Mouse (Mus musculus): ENCODE measurements around the gene Arl11.

The Arl11 gene

GRCm38 (mm10) chr14:61327618-61328450 lies 18.3 kb downstream of the Arl11 start:
- DNase-seq (ENCODE audit: low read depth) = no peak

- DNase-seq (ENCODE audit: low read depth) = no peak
Observed at GRCm38 (mm10) chr14:61330591-61330990, 21.0 kb downstream of the Arl11 start.

- peak; percentile 80 for DNase-seq (ENCODE audit: low read depth)
Observed at GRCm38 (mm10) chr14:61330996-61331561, 21.5 kb downstream of the Arl11 start.

GRCm38 (mm10) chr14:61339381-61339780 lies 29.8 kb downstream of the Arl11 start:
- DNase-seq (ENCODE audit: low read depth) = no peak

- no peak for DNase-seq (ENCODE audit: low read depth)
Observed at GRCm38 (mm10) chr14:61344590-61344989, 35.0 kb downstream of the Arl11 start.

- DNase-seq (ENCODE audit: low read depth) = no peak
Observed at GRCm38 (mm10) chr14:61346827-61347698, 37.5 kb downstream of the Arl11 start.

GRCm38 (mm10) chr14:61349876-61350275 lies 40.3 kb downstream of the Arl11 start:
- no peak for DNase-seq (ENCODE audit: low read depth)

- no peak for DNase-seq (ENCODE audit: low read depth)
Observed at GRCm38 (mm10) chr14:61350808-61351207, 41.3 kb downstream of the Arl11 start.

- DNase-seq (ENCODE audit: low read depth) = no peak
Observed at GRCm38 (mm10) chr14:61354251-61355235, 45.0 kb downstream of the Arl11 start.

GRCm38 (mm10) chr14:61360131-61360980 lies 50.8 kb downstream of the Arl11 start, which contains the start of gene Ebpl:
Gene Ebpl, minus strand, starts transcription at chr14:61360439.
- peak; percentile 78 for DNase-seq (ENCODE audit: low read depth)

GRCm38 (mm10) chr14:61360981-61361511 lies 51.5 kb downstream of the Arl11 start:
- DNase-seq (ENCODE audit: low read depth) = no peak

Measured in c-Kit-positive CD71-negative TER-119-negative erythroid progenitor cells, embryonic 14.5 days (primary cell).